Mouse (Mus musculus) lung, postnatal 0 days (tissue): ENCODE measurements at regions not wholly inside any gene's neighbourhood (a gene's known extent, or its start where the extent isn't known, plus 50 kb on each side); places are given as distances from the start of the nearest gene placed in this dataset.

Experiments used
- CTCF ChIP-seq: IDR thresholded peaks from 2 replicates; pipeline ENCODE4 v1.5.1; 2016; ENCODE audit warnings: antibody characterized with exemption, mild to moderate bottlenecking
- EP300 ChIP-seq: IDR thresholded peaks from 2 replicates; pipeline ENCODE4 v1.6.1; 2016; ENCODE audit warnings: antibody characterized with exemption, mild to moderate bottlenecking, control low read depth

GRCm38 (mm10) chrX:140280016-140280415 lies 62.0 kb upstream of the Frmpd3 start:
- no peak for TF ChIP-seq EP300
- no peak for TF ChIP-seq CTCF
